Mouse (Mus musculus) megakaryocyte progenitor cell, adult 5-6 weeks (primary cell): ENCODE data around the gene Chrdl2. TPM values are rescaled to one million over a fixed set of nuclear protein-coding genes. Genes with fewer than 3 reads are reported as not detected.
"Not testable (repeated sequence)": the region's sequence is repeated elsewhere in the genome, so short reads cannot be mapped to it uniquely, and the experiment has no call there.

Experiments used
- ATAC-seq: replicated peaks from 2 replicates; pipeline ENCODE4 v1.8.0; 2016; ENCODE audit warnings: mild to moderate bottlenecking, moderate TSS enrichment, inconsistent platforms; ENCODE audit not compliant: poor library complexity
- total RNA-seq, 2 experiments: library from RNA; stranded (forward) in 1 of 2; stranded (reverse) in 1 of 2; fragments of 157-497, 149-512 nt in 1 of 2; fragments of 200-1000 nt in 1 of 2; gene quantifications; 2 replicates each; pipeline versions ENCODE4 v1.2.3 to v1.2.4; 2015 to 2017

Gene Chrdl2
- total RNA-seq, 2 experiments from 2014 or later = not detected

DNA sequence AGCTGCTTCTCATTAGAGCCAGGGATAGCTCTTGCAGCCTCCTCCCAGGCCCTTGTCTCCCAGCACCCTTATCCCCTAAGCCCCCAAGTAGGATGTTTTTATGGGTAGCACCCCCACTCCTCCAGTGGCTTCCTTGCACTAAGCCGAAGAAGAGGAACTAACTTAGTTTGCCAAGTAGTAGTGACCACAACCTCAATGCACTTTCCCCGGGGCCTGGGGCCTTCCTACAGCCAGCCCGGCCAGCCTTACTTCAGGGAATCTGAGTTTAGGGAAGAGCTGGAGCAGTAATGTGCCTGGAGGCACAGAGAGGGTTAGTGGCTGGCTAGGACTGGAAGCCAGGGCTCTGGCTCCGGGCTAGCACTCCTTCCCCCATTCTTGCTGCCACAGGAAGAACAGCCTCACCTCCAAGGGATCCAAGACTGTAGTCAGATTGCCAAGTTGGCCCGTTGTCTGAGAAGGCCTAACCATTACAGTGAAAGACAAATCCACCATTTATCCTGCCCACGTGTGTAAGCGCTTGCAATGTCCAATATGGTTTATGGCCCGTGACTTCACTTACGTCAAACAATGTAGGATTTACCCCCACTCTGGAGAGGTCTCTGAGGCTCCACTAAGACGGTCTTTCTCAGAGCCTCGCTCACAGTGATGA, 29.0 kb downstream of the Chrdl2 start:
- peak; percentile 81 for ATAC-seq

DNA sequence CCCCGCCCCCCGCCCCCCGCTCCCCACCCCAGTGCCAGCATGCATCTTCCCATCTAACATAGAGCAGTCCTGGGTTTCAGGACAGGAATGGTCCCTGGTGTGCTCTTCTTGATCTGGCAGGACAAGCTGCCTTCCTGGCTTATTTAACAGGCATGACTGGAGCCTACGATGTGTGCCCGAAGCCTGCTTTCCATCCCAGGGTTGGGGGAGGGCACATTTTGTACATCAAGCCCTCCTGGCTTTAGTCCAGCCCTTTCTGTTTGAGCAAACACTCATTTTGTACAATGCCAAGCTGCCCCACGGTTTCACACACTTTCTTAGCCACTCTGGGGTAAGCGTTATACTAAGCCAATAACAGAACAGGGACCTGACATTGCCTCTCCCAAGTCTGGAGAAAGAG, 30.1 kb downstream of the Chrdl2 start:
- no peak for ATAC-seq

GRCm38 (mm10) chr7:100036495-100036894, 30.5 kb downstream of the Chrdl2 start:
- no peak for ATAC-seq

DNA sequence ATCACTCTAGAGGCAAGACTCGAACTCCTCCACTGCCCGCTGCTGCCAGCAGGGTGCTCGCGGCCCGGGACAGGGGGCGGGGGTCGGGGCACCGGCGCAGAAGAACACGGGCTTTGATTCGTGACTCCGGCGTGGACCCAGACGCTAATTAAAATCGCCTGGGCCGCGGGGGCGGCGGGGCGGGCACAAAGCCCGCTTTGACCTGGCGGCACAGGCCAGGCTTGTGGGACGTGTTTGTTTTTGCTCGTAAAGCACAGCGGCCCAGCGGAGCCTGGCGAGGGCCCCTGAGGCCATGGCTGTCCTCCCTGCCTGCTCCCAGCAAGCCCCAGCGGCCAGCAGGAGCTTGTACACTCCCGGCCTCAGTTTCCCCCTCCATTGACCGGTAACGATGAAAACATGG, 36.1 kb downstream of the Chrdl2 start:
- ATAC-seq = no peak

DNA sequence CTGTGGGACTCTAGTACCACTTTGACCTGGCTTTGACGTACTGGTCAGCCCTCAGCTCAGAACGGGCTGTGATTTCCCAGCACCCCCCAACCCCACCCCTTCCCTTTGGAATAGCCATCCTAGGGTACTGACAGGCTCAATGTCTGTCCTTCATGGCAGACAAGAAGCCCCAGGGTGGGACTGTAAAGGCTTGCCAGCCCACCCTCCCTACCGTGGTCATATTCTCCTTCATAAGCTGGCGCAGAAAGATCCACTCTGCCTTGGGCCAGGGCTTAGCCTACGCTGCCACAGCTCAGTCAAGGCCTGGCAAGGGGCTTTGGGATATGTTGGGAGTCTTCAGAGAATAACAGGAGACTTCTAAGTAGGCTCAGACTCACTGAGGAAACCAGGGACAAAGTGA, 37.1 kb downstream of the Chrdl2 start:
- ATAC-seq = no peak

GRCm38 (mm10) chr7:100043605-100044031, 37.6 kb downstream of the Chrdl2 start:
- no peak for ATAC-seq

GRCm38 (mm10) chr7:100046486-100046885, 40.5 kb downstream of the Chrdl2 start:
- ATAC-seq = no peak

GRCm38 (mm10) chr7:100051904-100052303, 45.9 kb downstream of the Chrdl2 start:
- ATAC-seq = no peak

GRCm38 (mm10) chr7:100052991-100053390, 47.0 kb downstream of the Chrdl2 start:
- not testable (repeated sequence) for ATAC-seq

DNA sequence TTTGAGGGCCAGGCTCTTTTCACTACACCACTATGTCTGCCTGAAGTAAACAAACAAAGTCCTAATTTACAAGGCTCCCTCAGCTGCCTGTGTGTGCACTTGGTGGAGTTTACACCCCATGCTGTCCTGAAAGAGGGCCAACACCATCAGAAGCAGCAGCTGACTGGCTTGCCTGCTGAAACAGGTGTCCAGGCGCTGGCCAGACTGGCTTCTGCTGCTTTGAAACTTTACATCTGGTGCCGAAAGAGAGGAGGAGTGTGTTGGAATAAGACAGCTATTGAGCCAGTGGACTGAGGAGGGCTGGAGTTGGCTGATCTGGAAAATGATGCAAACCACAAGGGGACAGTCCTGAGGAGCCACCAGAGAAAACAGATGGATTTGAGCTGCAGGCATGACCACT, 68.0 kb downstream of the Chrdl2 start:
- no peak for ATAC-seq

- no peak for ATAC-seq
Measured at GRCm38 (mm10) chr7:100076296-100076695, 70.3 kb downstream of the Chrdl2 start.

DNA sequence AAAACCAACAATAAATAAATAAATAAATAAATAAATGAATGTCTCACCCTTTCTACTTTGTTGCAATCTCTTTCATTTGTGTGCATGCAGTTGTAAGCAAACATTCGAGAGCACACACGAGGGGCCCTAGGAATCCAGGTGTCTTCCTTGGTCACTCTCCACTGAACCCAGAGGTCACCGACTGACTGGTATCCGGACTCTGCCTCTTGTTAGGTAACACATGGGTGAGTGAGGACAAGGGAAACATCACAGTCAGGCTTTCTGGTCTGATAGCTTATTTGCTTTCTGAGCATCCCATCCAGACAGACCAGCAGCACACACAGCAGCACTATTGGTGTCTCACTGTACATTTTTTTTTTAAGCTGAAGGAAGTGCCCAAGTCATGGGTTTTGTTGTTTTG, 71.1 kb downstream of the Chrdl2 start:
- ATAC-seq = no peak

DNA sequence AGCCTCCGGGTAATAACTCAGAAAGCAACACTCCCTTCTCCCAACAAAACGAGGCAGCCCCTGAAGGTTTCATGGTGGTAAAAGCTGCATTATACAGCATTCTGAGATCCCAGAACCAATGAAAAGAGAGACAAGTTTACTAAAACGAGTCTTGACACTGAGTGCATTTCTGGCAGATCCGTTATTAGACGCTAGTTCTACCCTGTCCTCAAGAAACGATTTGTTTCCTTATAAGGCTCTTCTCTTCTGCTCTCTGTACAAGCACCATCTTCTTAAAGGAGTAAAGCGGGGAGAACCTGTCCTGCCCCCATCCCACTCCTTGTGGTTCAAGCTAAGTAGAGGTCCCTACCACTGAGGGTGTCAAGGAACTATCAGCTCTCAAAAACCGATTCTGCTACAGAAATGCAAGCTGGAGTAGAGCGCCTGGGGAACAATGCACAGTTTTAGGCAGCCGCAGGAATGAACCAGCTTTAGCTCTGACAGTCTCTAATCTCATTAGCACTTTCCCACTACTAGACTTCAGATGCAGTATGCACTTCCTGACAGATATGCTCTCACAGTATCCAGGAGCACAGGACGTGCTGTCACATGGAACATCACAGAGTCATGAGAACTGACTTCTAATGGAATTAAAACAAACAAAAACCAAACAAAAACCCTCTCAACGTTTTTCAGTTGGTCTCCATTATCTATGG, 74.3 kb downstream of the Chrdl2 start:
- ATAC-seq = no peak

GRCm38 (mm10) chr7:100082836-100083235, 76.9 kb downstream of the Chrdl2 start:
- ATAC-seq = no peak

- peak; percentile 42 for ATAC-seq
Measured at GRCm38 (mm10) chr7:100083812-100084211, 77.8 kb downstream of the Chrdl2 start.

Other genes starting within 250 kb of the Chrdl2 start
- gene Olfr521, start 242.7 kb upstream of the Chrdl2 start, total RNA-seq (2015) = not detected in 2 replicates
- gene Olfr521, start 242.7 kb upstream of the Chrdl2 start, total RNA-seq (2017) = not detected in 2 replicates
- gene Neu3, start 177.8 kb upstream of the Chrdl2 start, total RNA-seq (2015) = 1.7 and 1.9 TPM in 2 replicates
- 1.6 and 3.4 TPM in 2 replicates for gene Neu3, start 177.8 kb upstream of the Chrdl2 start, total RNA-seq (2017)
- 0.17 TPM in 1 of 2 replicates, not detected in the other for gene Xrra1, start 147.1 kb upstream of the Chrdl2 start, total RNA-seq (2015)
- 0.25 TPM in 1 of 2 replicates, not detected in the other for gene Xrra1, start 147.1 kb upstream of the Chrdl2 start, total RNA-seq (2017)
- gene Spcs2, start 142.7 kb upstream of the Chrdl2 start, total RNA-seq (2015) = 372 and 413 TPM in 2 replicates
- 255 and 284 TPM in 2 replicates for gene Spcs2, start 142.7 kb upstream of the Chrdl2 start, total RNA-seq (2017)
- 11.3 and 13.3 TPM in 2 replicates for gene Rnf169, start 25.7 kb upstream of the Chrdl2 start, total RNA-seq (2015)
- gene Rnf169, start 25.7 kb upstream of the Chrdl2 start, total RNA-seq (2017) = 14.1 and 18.3 TPM in 2 replicates
- gene Pold3, start 115.4 kb downstream of the Chrdl2 start, total RNA-seq (2015) = 49.4 and 51.4 TPM in 2 replicates
- 119 and 166 TPM in 2 replicates for gene Pold3, start 115.4 kb downstream of the Chrdl2 start, total RNA-seq (2017)
- gene Lipt2, start 153.1 kb downstream of the Chrdl2 start, total RNA-seq (2015) = 11.8 and 12.4 TPM in 2 replicates
- gene Lipt2, start 153.1 kb downstream of the Chrdl2 start, total RNA-seq (2017) = 5.5 and 13.3 TPM in 2 replicates
- gene Kcne3, start 170.3 kb downstream of the Chrdl2 start, total RNA-seq (2015) = 0.59 and 0.77 TPM in 2 replicates
- gene Kcne3, start 170.3 kb downstream of the Chrdl2 start, total RNA-seq (2017) = 2.0 and 4.2 TPM in 2 replicates
- 8.0 and 12.4 TPM in 2 replicates for gene Pgm2l1, start 221.2 kb downstream of the Chrdl2 start, total RNA-seq (2015)
- 6.2 and 10.6 TPM in 2 replicates for gene Pgm2l1, start 221.2 kb downstream of the Chrdl2 start, total RNA-seq (2017)